Mouse (Mus musculus) CD4-positive, CD25-positive, alpha-beta regulatory T cell (primary cell): ENCODE measurements around the gene Jund. TPM values are rescaled to one million over a fixed set of nuclear protein-coding genes. Genes with fewer than 3 reads are reported as not detected.

Experiments used
- polyA plus RNA-seq: library from polyadenylated mRNA; unstranded; fragments of 100-300 nt; shearing (Covaris generic); gene quantifications from one replicate; pipeline ENCODE4 v1.2.1, GENCODE M21; 2017

The Jund gene
- polyA plus RNA-seq = 866 TPM

GRCm38 (mm10) chr8:70698310-70699109 is at the start of gene Jund:
Gene Jund, plus strand, starts transcription at chr8:70698949.

GRCm38 (mm10) chr8:70660273-70660725 is 38.5 kb upstream of the Jund start, which contains the start of gene Pgpep1:
Gene Pgpep1, minus strand, starts transcription at chr8:70660388.

GRCm38 (mm10) chr8:70673079-70673856 is 25.5 kb upstream of the Jund start, which contains the start of gene Lsm4:
Gene Lsm4, plus strand, starts transcription at chr8:70673248.

GRCm38 (mm10) chr8:70703287-70703686 is 4.5 kb downstream of the Jund start, which contains the start of gene Iqcn:
Gene Iqcn, plus strand, starts transcription at chr8:70703457.

GRCm38 (mm10) chr8:70718297-70718696 is 19.5 kb downstream of the Jund start, which contains the start of gene Gm3336:
Gene Gm3336, plus strand, starts transcription at chr8:70718543.

GRCm38 (mm10) chr8:70723486-70724210 is 24.9 kb downstream of the Jund start, which contains the start of gene Pde4c:
Gene Pde4c, plus strand, starts transcription at chr8:70723720.

Other genes with a start within 250 kb of the Jund start
- gene Klhl26, start 222.0 kb upstream of the Jund start, polyA plus RNA-seq = 19.3 TPM
- gene Tmem59l, start 211.6 kb upstream of the Jund start, polyA plus RNA-seq = not detected
- gene Crlf1, start 205.8 kb upstream of the Jund start, polyA plus RNA-seq = not detected
- 108 TPM for gene Rex1bd, start 192.2 kb upstream of the Jund start, polyA plus RNA-seq
- 975 TPM for gene Uba52, start 188.1 kb upstream of the Jund start, polyA plus RNA-seq
- gene Fkbp8, start 171.2 kb upstream of the Jund start, polyA plus RNA-seq = 422 TPM
- gene Kxd1, start 171.0 kb upstream of the Jund start, polyA plus RNA-seq = 90.3 TPM
- gene Ell, start 159.5 kb upstream of the Jund start, polyA plus RNA-seq = 39.6 TPM
- gene Isyna1, start 104.6 kb upstream of the Jund start, polyA plus RNA-seq = 95.3 TPM
- gene Ssbp4, start 90.1 kb upstream of the Jund start, polyA plus RNA-seq = 141 TPM
- gene Lrrc25, start 82.8 kb upstream of the Jund start, polyA plus RNA-seq = 0.24 TPM
- gene Gdf15, start 66.5 kb upstream of the Jund start, polyA plus RNA-seq = not detected
- 5.5 TPM for gene Pgpep1, start 38.6 kb upstream of the Jund start, polyA plus RNA-seq
- 379 TPM for gene Lsm4, start 25.7 kb upstream of the Jund start, polyA plus RNA-seq
- 0.16 TPM for gene Iqcn, start 4.5 kb downstream of the Jund start, polyA plus RNA-seq
- gene Gm3336, start 19.6 kb downstream of the Jund start, polyA plus RNA-seq = not detected
- gene Pde4c, start 24.8 kb downstream of the Jund start, polyA plus RNA-seq = 0.98 TPM
- gene Rab3a, start 55.7 kb downstream of the Jund start, polyA plus RNA-seq = 13.2 TPM
- 71.6 TPM for gene Mpv17l2, start 62.0 kb downstream of the Jund start, polyA plus RNA-seq
- gene Pik3r2, start 77.8 kb downstream of the Jund start, polyA plus RNA-seq = 32.8 TPM
- 97.6 TPM for gene Mast3, start 106.1 kb downstream of the Jund start, polyA plus RNA-seq
- 34.9 TPM for gene Il12rb1, start 109.5 kb downstream of the Jund start, polyA plus RNA-seq
- gene Arrdc2, start 140.8 kb downstream of the Jund start, polyA plus RNA-seq = 23.7 TPM
- not detected for gene Kcnn1, start 164.3 kb downstream of the Jund start, polyA plus RNA-seq
- gene Ccdc124, start 175.0 kb downstream of the Jund start, polyA plus RNA-seq = 64.8 TPM
- not detected for gene Slc5a5, start 193.8 kb downstream of the Jund start, polyA plus RNA-seq
- gene Rpl18a, start 198.5 kb downstream of the Jund start, polyA plus RNA-seq = 5,768 TPM
- gene Map1s, start 207.0 kb downstream of the Jund start, polyA plus RNA-seq = 74.7 TPM